Mouse (Mus musculus) cerebellum, postnatal 14 days (tissue): ENCODE measurements around the gene Tiam1.

Source experiments
- DNase-seq, 2 experiments: peaks; one replicate each; pipeline ENCODE4 v3.0.0; 2021; ENCODE audit warnings: mixed read lengths in 2 of 2

Gene Tiam1

DNA sequence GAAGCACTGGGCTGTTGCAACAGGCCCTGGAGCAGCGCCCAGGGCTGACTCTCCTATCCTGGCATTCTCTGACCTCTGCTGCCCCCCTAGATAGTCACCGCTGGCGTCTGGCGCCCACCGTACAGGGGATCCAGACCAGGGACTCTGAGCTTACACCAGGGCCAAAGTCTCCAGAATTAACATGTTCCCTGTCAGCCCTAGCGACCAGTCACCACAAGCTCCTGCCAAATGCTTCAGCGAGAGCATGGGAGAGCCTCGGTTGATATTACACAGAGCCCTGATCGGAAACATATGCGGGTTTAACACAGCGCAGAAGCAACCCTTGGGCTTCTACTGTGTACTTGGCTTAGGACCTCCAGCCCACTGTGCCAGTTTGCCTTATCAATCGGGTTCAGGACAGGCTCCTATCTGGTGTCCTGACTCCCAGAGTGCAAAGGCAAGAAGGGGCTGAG, 151.8 kb downstream of the Tiam1 start:
- peak in 1 of 2 experiments; percentile 58 for DNase-seq

DNA sequence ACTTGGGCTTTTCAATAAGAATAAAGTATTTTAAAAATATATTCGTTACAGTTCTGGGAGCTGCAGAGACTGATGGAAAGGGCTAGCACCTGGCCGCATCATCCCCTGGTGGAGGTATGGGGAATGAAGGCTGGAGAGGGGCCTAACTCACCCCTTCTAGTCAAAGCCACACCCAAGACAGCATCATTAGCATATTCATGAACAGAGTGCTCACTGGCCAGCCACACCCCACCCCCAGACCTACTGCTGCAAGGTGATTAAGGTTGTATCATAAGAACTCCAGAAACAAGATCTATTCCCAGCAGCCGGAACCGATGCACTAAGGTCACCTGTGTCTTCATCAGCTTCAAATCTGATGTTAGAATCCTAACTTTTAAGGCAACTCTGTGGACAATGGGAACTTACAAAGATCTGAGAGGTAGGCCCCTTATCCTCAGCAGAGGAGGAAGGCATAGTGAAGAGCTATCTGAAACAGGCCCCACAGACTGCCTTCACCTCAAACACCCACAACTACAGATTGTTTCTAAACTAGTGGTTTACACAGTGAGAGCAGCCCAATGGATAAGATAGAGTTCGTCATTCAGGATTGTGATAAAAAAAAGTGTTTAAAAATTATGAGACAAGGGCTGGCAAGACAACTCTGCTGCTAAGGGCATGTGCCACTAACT, 153.1 kb downstream of the Tiam1 start:
- no peak for DNase-seq

DNA sequence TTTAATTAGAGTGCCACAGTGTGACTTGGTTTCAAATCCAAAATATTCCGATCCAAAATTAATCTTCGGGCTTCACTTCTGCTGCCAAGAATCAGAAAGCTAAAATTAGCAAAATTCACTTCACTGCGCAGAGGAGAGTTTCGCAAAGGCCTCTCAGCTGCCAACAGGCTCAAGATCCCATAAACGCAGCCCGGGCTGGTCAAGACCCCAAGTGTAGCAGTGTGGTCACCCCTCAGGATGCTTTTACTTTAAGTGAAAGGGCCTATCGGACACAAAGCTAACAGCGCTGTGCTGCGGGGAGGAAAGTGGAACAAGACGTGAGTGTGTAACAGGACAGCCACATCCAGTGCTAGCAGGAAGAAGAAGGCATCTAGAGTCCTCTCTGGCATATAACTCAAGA, 153.8 kb downstream of the Tiam1 start:
- DNase-seq, result peak in 1 of 2 experiments; percentile 56

DNA sequence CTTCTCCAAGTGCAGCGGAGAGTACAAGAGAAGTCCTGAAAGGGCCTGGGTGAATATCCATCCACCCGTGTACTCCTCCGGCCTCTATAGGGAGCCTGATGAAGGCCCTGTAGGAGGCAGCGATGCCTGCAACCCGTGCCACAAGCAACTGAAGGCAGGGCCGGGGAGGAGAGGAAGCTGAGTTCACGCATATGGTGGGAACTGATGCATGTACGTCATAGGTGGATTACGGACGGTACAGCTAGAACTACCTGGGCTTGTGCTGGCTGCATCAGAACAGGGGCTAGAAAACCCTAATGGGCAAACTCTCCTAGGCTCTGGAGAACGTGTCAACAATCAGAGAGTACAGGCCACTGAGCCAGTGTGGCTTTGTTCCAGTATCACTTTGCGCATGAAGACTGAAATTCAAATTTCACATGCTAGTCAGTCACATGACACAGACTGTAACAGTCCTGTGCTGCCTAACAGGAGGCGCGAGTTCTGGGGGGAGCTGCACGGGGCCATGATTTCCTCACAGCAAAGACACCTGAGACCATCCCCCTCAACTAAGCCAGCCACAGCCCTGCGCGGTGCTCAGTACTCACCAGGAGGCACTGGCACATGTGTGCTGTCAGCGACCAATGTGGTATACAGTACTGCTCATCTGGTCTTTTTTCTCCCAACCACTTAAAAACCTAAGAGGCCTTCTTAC, 156.8 kb downstream of the Tiam1 start:
- DNase-seq, result no peak

DNA sequence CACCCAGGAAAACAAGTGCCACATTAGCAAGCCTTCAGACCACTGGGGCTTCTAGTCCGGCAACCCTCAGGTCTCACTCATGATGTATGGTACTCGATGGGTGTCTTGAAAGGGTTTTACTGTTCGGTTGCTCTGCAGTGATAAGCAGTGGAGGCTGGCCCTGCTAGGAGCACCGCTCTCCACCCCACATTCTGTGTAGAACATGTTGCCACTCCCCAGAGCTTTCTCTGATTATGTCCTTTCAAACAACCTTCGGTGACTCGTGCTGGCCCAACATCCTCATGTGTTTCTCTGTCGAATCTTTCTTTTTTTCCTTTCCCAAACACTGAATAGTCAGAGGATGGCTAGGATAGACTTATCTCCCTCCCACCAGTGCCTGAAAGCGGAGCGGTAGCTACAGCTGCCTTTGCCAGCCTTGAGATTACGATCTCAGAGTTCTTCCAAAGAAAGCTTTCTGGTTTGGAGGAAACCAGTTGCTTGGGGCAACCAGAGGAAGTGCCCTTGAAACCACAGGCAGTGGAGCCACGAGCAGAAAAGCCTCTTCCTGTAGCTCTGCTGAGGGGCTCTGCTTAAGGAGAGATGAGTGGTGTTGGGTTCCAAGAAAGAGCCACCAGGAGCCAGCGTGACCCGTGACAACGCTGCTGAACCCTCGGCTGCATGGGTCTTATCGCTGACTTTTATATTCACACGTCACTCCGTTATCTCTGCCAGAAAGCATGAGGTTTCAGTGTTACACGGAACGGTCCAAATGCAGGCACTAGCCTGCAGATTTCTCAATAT, 157.7 kb downstream of the Tiam1 start:
- no peak for DNase-seq

DNA sequence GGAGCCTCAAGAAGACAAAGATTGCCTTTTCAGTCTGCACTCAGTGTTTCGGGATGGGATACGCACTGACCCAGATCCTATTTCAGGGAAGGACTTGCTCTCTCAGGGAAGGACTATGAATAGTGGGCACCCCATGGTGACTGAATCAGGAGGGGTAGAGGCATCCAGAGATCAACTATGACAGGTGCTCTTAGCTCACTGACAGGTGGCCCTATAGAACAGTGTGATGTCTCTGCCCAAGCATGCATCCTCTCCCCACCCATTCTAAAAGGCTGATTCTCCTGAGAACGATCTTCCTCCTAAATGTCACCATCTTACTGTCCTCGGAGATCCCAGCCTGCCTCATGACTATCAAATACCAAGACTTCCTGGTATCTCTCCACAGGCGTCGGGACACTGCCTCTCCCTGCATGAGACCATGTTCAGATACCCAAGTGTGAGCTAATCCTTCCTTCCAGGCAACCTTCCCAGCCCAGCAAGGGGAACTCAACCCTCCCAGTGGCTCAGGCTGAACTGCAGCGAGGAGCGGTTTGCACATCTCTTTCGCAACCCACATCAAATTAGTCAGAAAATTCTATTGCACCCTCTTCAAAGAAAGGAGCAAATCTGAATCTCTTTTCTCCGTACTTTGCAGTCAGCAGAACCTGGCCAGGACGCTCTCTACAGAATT, 163.4 kb downstream of the Tiam1 start:
- DNase-seq, result peak in 1 of 2 experiments; percentile 42

DNA sequence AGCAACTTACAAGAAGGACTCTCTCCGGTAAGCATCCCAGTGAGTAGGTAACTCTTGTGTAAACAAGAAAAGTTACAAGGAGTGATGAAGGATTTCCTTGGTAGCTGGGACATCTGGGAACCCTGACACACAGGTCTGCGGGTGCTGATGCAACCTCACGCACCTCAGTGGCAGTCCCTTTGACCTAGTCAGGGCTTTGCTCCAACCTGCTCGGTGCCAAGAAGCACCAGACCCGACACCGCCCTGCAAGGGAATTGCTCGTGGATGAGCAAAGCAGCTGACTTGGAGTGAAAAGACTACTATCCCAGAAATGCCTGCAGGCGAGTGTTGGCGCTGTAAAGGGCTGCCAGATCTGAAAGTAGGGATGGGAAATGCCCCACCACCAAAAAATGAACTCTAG, 168.1 kb downstream of the Tiam1 start:
- no peak for DNase-seq

DNA sequence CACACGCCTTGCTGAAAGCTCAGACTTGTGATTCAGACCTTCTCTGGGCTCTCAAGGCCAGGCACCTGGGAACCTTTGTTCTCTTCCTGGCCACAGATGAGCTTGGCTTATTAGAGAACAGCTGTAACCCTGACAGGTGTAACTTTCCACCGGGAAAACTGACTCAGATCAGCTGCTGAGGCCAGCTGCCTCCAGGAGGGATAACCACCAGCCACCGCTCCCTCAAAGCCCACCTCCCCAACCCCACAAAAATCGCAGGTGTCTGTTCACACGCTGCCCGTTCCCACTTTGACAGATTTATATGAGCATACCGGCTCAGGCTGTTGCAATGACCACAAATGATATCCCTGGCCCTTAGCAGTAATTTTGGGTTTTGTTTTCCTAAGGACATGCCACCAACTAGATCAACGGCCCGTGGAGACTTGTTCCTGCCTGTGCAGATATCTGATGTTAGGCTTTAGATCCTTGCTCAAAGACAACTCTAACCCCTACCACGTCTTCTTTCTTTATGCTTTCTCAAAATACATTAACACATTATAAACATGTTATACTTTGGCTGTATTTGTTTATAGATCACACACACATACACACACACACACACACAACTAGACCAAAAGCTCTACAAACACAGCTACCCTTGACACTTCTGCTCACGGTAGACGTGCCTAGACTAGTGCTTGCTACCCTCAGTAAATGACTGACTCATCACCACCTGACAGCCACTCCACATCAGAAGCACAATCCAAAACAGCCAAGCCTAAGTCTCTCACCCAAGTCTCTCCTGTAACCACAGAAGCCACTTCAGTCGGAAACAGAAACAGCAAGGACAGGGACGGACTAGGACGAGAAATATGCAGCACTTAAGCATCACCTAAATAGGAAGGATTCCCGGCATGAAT, 169.5 kb downstream of the Tiam1 start:
- no peak for DNase-seq

DNA sequence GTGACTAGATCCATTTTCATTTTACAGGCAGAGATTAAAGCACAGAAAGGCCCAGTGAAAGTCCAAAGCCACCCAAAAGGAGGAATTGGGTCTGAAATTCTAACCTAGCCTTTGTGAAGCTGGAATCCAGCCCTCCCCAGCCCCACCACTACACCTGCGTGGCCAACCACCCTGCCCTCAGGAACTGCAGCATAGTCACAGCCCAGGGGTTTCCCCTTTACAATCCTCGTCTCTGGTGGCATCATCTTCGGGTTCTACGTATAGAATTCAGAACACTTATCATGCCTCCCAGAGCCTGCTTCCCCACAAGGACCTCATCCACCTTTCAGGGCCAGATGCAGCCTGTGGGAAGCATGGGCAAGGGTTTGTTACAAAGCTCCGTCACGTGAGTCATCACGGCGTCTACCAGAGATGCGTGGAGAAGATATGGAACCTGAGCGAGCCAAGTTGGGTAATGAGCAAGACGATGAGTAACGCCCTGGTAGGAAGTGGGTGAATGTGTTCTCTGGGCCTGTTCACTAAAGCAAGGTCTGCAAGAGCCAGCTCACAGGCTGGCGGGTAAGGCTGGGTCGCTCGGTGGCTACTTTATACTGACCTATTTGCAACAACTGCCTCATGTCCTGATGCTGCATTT, 170.6 kb downstream of the Tiam1 start:
- no peak for DNase-seq

DNA sequence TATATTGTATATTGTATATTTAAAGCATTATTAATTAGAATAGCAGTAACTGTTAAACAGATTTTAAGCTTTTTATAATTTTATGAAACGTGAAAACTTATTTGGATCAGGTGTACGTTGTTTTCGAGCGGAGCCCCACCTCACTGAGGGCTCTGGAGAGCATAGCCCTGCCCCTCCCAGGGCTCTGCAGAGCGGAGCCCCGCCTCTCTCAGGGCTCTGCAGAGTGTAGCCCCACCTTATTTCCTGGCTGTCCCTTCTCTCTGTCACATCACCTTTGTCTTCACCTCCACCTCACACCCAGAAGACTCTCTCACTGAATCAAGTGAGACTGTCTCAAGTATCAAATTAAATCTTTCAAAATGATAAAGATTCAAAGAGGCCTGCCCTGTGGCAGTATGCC, 171.6 kb downstream of the Tiam1 start:
- no peak for DNase-seq

DNA sequence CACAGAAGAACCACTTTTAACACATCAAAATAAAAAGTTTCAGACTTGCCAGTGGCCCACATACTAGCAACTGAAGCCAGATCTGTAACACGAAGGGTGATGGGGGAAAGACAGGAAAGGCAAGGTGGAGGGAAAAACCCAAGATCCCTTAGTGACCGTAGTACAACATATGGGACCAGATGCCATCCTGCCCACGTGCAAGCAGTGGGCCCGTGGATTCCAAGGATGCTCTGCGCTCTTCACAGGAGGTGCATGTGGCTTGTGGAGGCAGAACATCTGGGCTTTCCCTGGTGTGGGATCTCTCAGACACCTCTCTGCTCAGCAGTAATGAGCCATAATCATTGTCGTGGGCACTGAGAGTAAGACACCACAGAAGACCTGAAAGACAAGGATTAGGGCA, 175.5 kb downstream of the Tiam1 start:
- no peak for DNase-seq

DNA sequence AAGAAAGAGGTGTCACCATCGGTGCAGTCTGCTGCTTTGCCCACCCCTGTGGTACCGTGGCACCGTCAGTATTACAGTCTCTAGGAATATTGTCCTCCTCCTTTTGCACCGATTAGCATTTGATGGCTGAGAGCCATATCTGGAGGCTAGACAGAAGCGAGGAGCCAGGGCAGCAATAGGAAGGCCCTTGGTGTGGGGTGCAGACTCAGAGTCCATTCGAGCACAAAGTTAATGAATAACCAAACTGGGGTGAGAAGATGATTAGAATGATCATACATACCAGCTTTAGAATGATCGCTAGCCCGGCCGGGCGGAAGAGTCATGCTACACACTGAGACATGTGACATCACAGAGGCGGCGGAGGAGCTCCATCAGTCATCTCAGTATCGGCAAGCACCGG, 180.7 kb downstream of the Tiam1 start:
- DNase-seq, result no peak

DNA sequence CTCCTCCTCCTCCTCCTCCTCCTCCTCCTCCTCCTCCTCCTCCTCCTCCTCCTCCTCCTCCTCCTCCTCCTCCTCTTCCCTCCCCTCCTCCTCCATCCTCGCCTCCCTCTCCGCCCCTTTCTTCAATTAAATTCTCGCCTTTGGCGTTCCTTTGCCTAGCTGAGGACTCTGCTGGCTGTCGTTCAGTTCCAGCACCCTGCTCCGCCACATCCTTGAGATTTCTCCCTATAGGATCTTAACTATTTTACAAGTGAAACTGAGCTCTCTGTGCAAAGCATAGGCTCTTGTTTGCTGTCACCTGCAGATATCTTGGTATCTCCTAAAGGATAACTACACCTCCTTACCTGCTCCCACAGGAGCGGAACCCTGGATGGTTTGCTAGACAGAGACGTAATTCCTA, 182.7 kb downstream of the Tiam1 start:
- DNase-seq, result no peak

DNA sequence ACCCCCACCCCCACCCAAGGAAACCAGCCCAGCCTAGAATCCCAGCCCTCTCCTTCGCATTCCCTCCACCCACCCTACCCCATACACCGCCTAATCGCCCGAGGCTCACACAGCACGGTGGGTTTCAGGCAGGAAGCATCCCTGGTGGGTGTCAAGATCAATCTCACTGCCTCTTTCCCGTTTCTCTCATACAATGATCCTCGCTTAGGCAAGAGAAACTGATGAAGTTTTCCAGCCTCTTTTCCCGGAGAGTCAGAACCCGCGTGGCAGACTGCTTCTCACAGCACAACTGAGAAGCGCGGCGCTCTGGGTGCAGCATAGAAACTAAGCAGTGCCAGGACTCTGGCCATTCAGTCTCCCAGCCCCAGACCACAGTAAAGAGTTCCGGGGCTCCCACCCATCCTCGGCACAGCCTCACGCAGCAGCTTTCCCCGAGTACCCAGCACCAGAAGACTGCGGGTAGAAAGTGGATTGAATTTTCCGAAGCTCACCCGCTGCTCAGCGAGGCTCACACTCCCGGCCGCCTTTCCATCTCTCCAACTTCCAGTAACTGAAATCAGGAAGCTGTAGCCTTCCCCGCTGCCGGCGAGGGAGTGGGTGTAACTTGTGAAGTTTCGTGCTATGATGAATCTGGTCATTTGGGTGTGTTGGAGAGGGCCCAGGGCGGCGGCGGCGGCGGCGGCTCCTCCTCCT, 183.2 kb downstream of the Tiam1 start:
- DNase-seq, result peak; percentile 60 to 74

DNA sequence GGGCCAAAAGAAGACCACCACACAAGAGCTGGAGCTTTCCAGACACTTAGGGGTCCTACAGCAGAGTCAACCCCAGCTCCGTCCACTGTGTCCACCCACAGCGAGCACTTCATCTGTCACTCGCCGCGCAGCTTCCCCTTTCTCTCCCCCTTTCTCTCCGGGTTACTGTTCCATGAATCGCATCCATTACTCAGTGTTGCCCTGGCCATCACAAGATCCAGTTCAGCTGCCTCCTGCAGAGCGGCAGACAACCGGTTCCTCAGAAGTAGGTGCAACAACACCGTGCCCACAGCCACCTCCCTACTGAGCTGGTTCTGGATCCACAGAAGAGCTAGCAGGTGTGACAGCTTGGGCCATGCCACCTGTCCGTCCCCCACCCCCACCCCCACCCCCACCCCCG, 184.6 kb downstream of the Tiam1 start:
- DNase-seq, result peak; percentile 62 to 77

DNA sequence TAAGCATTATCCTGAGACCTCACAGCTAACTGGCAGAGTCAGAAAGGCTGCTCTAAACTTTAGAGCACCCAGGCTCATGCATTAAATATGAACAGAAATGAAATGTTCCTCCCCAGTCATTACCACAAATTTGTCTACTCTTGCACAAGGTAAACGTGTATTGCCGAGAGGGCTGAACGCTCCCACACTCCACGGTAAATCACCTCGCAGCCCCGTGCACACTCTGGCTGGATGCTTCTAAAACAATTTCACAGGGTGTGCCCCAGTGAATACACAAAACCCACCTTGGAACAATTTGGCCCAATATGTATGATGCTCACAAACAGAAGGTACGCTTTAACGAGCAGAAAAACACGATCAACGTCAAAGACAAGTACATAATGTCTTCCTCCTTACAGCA, 185.5 kb downstream of the Tiam1 start:
- no peak for DNase-seq

DNA sequence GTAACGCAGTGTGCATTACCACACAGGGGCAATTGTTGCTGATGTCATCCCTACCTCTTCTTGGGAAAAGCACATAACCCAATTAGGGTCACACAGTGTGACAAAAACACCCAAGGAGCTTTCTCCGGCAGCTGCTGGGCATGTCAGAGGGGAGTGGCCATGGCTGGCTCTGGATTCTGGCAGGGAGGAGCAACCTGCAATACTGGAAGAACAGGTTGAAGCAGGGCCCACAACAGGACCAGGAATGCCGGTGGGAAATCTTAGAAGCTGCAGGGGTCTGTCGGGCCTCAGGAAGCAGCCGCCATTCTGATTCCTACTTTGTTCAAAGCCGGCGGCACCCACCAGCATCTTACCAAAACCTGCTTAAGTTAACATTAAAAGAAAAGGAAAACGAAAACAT, 189.0 kb downstream of the Tiam1 start:
- no peak for DNase-seq

DNA sequence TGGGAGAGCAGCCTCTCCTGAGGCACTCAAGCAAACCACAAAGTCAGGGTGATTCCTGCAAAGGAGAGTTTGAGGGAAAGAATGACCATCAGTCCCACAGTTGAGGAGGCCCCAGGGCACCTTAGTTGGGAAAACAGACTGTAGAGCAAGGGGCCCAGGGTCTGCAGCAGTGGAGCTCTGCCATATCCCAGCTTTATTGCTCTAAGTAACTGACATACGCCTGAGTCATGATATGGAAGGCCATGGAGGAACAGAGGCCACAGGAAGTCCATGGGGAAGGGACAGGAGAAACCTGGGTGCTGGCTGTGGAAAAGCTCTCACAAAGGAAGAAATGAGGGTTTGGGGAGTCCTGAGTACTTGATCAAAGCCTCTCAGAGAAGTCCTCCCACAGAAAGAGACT, 189.5 kb downstream of the Tiam1 start:
- no peak for DNase-seq

DNA sequence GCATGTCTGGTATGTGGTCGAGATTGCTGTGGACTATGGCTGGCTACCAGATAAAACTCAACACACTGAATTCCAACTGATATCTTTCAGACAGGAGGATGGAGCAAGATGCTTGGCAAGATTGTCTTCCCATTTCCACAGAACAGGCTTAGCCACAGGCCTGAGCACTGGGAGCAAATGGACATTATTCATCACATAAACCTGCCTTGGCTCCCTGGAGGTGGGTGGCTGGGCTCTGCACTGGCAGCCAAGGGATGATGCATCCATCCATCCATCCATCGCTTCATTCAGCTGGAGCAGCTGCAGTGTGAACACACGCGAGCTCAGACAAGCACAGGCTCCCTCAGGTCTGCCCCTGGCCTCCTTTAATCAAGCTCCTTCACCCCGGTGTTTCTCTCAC, 190.7 kb downstream of the Tiam1 start:
- no peak for DNase-seq

DNA sequence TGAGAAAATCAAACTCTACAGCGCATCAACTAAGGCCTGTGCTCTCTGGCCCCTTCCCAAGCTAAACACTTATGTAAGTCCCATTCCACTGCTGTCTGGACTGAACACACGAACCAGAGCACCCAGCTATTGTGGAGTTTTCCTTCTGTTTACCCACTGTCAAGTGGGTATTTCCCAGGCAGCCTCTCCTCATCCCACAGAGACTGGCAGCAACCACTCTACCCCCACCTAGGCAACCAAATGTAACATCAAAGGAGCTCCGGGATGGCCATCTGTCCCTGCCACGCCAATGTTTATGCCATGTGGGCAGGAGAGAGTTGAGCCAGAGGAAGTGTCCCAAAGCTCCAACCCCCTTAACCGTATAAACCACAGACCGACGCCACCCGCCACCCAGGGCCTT, 192.8 kb downstream of the Tiam1 start:
- peak; percentile 79 to 88 for DNase-seq

DNA sequence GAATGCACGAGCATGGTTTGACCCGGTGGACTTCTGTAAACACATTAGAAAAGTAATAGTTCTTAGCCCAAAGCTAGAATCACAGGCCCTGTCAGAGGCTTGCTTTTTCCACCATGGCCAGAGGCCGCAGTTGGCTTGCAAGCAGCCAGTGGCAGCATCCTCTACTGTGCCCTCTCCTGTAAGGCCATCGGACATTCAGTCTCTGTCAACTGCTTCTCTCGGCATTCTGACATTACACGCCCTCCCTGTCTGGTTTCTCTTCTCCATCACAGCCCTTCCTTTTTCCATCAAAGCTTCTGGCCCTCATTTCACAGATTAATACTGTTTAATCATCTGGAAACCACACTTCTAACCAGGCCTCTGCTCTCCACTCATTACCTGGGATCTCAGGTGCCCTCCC, 193.3 kb downstream of the Tiam1 start:
- DNase-seq, result peak; percentile 27 to 60
